Mouse (Mus musculus) Patski (cell line): Measurements from ENCODE around the gene Tmem150a. TPM values are rescaled to one million over a fixed set of nuclear protein-coding genes. Genes with fewer than 3 reads are reported as not detected.

ENCODE experiments used
- ATAC-seq: fragments of 100-300 bp; one replicate; pipeline ENCODE4 v1.8.0; 2021
- CTCF ChIA-PET: fragments of 350-600 bp; sonication (Branson Sonifier 250); formaldehyde crosslinking; loops from one replicate; lab custom pipeline; 2022; ENCODE audit warnings: inconsistent platforms; lab: Charles Lee
- POLR2A ChIA-PET: fragments of 350-600 bp; sonication (Branson Sonifier 250); formaldehyde crosslinking; loops from one replicate; lab custom pipeline; 2022; ENCODE audit warnings: antibody characterized with exemption, inconsistent platforms; lab: Charles Lee
- DNase-seq: peaks from one replicate; pipeline ENCODE4 v3.0.0-alpha.2; 2011; ENCODE audit warnings: low read depth, low spot score
- H3K27me3 ChIP-seq: fragments of 371-371 bp; one replicate; pipeline ENCODE4 v1.5.1; 2021
- CTCF ChIP-seq: fragments of 100-300 bp; IDR thresholded peaks from one replicate; pipeline ENCODE4 v1.5.1; 2021
- in situ Hi-C: fragments of 300-500 bp; cut with MboI; formaldehyde crosslinking; loops from 3 replicates; pipeline ENCODE4 v1.11.1; 2018; ENCODE audit warnings: low pct_unique_long_range_greater_than_20kb, mixed read lengths
- polyA plus RNA-seq: library from polyadenylated mRNA; unstranded; gene quantifications from one replicate; pipeline ENCODE4 v1.2.3, GENCODE M21; 2021

Gene Tmem150a
- polyA plus RNA-seq: 39.8 TPM

DNA sequence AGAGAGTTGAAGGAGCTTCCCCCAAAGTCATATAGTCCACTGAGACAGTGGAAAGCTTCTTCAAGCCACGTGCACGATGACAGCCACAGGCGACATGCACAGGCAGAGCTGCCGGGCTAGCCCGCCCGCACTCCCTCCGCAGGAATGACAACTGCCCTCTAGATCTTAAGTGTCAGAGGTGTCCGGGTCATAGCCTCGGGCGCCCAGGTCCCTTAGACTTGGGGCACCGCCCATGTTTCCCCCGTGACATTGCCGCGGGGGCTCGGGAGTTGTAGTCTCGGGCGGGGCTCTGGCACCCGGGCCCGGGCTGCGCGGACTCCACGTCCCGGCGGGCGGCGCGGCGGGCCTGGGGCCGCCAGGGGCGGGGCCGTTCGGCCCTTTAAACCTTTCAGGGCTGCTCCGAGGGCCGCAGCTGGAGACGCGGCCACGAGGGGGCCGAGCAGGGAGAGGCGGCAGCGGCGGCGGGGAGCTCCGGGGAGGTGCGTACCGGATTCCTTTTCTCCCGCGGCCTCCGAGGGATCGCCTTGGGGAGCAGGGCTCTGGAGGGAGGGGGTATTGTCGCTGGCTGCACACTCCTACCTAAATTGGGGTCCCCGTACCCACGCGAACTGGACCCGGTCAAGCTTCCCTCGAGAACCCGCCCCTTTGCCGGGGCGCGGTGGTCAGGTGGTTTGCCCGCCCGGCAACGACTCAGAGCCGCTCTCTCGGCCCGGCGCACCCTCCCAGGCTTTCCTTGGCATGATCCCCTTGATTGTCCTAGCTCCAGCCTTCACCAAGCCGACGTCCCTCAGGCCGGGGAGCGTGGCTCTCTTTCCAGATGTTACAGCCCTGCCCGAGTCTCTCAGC, at the start of gene Tmem150a:
Tmem150a (plus strand) TSS at position 382 of the 846 bp plus-strand sequence.
- in situ Hi-C loops: no loop called here
- no peak for DNase-seq
- H3K27me3 ChIP-seq: no peaks in the 10 kb centered on the region
- no peak for TF ChIP-seq CTCF
- CTCF ChIA-PET: interaction anchor here (0.9 to 3.5 kb wide), 5 partner anchors 9 to 71 kb away, joined by 3 to 10 read pairs (median 7); partner anchors contain the start of gene Vamp8
- POLR2A ChIA-PET: interaction anchor here (0.8 to 3.0 kb wide), 3 partner anchors 9 to 21 kb away, joined by 3 to 8 read pairs (median 7); partner anchors contain the start of genes 0610030E20Rik and Usp39
- ATAC-seq: peak; percentile 93

DNA sequence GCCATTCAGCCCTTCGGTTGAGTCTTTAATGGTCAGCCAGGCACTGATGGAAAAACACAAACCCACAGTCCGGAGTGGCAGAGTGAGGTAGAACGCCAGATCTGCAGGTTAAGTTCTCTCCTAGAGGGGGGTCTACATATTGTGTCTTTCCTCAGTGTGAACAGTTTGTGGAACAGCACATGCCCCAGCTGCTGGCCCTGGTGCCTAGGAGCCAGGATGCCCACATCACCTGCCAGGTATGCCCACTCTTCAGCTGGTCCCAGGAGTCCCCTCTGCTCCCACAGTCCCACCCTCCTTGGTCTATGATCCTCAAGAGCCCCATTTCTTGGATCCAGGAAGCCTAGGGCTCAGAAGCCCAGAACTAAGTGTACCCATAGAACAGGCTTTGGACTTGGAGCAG, 43.0 kb upstream of the Tmem150a start:
- ATAC-seq: no peak
- POLR2A ChIA-PET: no interaction called here
- CTCF ChIA-PET: interaction anchor here (0.9 kb wide), 1 partner anchor 18 kb away, joined by 3 read pairs; no protein-coding TSS in a partner anchor
- no peaks in the 10 kb centered on the region for H3K27me3 ChIP-seq
- TF ChIP-seq CTCF: no peak
- no peak for DNase-seq
- in situ Hi-C loops: no loop called here

DNA sequence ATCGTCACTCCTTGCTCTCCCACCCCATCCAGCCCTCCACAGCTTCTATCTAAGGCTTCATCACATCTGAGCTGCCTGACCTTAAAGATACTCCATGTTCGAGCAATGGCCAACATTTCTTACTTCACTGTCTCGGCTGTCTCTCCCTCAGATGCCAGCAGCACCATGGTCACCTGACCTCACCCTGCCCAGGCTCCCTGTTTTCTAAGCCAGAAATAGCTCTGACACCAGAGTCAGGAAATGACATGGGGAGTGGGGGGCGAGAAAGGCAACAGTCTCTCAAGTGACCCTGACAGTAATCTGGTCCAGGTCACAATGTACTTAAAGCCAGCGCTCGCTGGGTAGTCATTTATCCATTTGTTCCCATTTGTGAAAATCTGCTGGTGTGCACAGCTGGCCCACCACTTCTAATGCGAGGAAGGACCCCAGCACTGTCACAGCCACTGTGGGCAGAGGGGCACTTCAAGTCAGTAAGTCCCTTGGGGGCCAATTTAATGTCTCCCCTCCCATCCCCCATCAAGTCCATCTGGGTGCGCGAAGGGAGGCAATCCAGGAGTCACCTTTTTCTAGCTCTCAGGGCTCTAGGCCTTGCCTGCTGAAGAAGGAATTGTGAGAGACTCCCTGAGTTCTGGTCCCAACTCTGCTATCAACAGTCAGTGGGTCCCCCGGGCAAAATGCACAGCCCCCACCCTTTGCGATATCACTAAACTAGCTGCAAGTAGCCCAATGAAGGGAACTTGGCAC, 42.0 kb upstream of the Tmem150a start:
- CTCF ChIA-PET: no interaction called here
- in situ Hi-C loops: no loop called here
- ATAC-seq (no peak), DNase-seq (no peak)
- H3K27me3 ChIP-seq: no peaks in the 10 kb centered on the region
- POLR2A ChIA-PET: no interaction called here
- no peak for TF ChIP-seq CTCF

DNA sequence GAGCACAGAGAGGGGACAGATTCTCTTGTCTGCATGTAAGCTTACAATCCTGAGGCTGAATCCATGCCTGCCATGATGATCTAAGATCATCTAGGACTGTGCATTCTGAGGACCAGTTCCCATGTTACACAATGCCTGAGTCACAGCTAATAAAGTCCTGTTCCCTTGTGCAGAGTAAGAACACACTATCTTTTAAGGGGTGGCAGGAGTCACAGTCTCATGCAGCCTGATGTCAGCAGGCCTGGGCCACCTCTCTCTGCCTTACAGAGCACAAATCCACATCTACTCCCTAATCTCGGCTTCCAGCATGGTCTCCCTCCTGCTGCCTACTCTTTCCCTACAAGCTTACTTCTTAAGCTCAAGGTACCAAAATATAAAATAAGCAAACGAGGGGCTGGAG, 39.9 kb upstream of the Tmem150a start:
- in situ Hi-C loops: no loop called here
- DNase-seq (no peak), ATAC-seq (peak; percentile 8)
- POLR2A ChIA-PET: interaction anchor here (1.1 kb wide), 1 partner anchor 22 kb away, joined by 3 read pairs; no protein-coding TSS in a partner anchor
- no peak for TF ChIP-seq CTCF
- CTCF ChIA-PET: interaction anchor here (1.0 to 2.9 kb wide), 5 partner anchors 10 to 99 kb away, joined by 3 to 11 read pairs (median 5); partner anchors contain the start of gene Ggcx
- no peaks in the 10 kb centered on the region for H3K27me3 ChIP-seq

DNA sequence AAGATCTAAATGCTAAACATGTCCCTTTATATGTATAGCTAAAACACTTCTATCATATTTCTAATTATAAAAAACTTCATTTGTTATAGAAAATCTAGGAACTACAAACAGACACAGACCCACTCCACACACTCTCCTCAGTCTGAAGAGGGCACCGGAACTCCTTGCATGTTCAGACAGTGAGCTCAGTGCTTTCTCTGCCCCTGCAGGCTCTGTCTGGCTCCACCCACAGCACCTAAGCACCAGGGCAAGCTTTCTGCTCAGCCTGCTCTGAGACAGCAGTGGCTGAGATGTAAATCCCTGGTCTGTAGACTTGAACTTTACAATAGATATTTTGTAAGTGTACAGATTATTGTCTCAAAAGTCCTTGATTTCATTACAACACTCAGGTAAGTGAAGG, 39.2 kb upstream of the Tmem150a start:
- ATAC-seq (peak; percentile 46), DNase-seq (no peak)
- CTCF ChIA-PET: interaction anchor here (1.0 to 2.9 kb wide), 5 partner anchors 9 to 98 kb away, joined by 3 to 11 read pairs (median 5); partner anchors contain the start of gene Ggcx
- H3K27me3 ChIP-seq: no peaks in the 10 kb centered on the region
- in situ Hi-C loops: no loop called here
- TF ChIP-seq CTCF: no peak
- POLR2A ChIA-PET: interaction anchor here (0.6 kb wide), 2 partner anchors 131 to 153 kb away, joined by 3 to 5 read pairs; no protein-coding TSS in a partner anchor

DNA sequence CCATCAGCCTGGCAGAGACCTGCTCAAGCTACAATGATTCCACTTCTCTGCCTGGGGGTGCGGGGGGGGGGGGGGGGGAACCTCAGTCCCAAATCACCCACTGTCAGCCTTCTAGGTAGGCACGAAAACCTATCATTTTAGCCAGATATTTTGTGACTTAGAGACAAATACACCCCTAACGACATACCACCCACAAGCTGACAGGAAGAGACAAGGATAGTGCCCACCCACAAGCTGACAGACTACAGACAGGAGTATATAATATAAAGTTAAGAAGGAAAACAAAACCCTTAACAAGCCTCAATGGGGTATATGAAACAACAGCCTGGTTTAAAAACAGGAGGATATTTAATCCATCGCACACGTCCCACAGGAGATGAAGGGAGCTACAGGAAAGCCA, 36.8 kb upstream of the Tmem150a start:
- no peaks in the 10 kb centered on the region for H3K27me3 ChIP-seq
- ATAC-seq (no peak), DNase-seq (no peak)
- POLR2A ChIA-PET: interaction anchor here (0.6 to 1.1 kb wide), 3 partner anchors 34 to 227 kb away, joined by 3 to 4 read pairs (median 3); no protein-coding TSS in a partner anchor
- CTCF ChIA-PET: interaction anchor here (1.0 to 1.7 kb wide), 5 partner anchors 10 to 37 kb away, joined by 3 to 7 read pairs (median 3); no protein-coding TSS in a partner anchor
- TF ChIP-seq CTCF: no peak
- in situ Hi-C loops: no loop called here

DNA sequence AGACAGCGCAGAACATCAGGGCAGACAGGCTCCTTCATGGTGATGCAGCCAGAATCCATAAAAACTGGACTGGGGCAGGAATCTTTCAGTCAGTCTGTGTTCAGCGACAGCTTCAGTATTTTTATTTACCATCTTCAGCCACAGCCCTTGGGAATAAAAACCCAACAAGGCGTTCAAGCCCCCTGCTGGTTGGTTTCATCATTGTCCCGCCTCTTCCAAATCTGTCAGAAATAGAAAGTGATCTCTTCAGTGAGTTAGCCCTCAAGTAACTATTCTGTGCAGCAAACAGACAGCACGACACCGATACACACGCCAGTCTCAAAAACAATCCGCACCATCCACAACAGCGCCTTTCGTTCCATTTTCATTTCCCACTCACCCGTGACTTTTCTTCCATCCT, 36.2 kb upstream of the Tmem150a start:
- no peak for DNase-seq
- no peak for ATAC-seq
- ChIA-PET CTCF (interaction anchor here (1.0 to 1.7 kb wide), 4 partner anchors 11 to 38 kb away, joined by 3 to 7 read pairs (median 4); no protein-coding TSS in a partner anchor), POLR2A (interaction anchor here (0.8 kb wide), 1 partner anchor 175 kb away, joined by 4 read pairs; no protein-coding TSS in a partner anchor)
- in situ Hi-C loops: no loop called here
- peak; percentile 71 for TF ChIP-seq CTCF
- H3K27me3 ChIP-seq: no peaks in the 10 kb centered on the region

DNA sequence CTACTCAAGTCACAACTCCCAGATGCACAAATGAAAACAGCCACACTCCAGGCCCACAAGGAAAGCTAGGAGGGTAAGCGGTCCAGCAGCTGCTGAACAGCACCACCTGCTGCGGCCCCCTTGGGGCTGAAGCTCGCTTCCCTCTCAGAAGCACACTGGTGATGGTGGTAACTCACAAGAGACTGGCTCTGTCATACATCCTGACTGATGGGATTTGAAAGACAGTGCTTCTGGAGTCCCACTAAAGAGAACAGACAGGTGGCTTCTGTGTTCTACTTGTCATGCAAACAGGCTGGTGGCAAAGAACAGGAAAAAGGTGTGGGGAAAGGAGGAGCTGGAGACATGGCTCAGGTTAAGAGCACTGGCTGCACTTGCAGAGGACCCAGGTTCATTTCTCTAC, 32.3 kb upstream of the Tmem150a start:
- DNase-seq: no peak
- ATAC-seq: no peak
- H3K27me3 ChIP-seq: no peaks in the 10 kb centered on the region
- in situ Hi-C loops: loop anchor here (5.0 kb wide), 1 partner anchor 41 kb away; no protein-coding TSS in a partner anchor
- no peak for TF ChIP-seq CTCF
- ChIA-PET POLR2A (no interaction called here), CTCF (interaction anchor here (0.8 to 3.5 kb wide), 2 partner anchors 10 to 85 kb away, joined by 3 to 10 read pairs; no protein-coding TSS in a partner anchor)

DNA sequence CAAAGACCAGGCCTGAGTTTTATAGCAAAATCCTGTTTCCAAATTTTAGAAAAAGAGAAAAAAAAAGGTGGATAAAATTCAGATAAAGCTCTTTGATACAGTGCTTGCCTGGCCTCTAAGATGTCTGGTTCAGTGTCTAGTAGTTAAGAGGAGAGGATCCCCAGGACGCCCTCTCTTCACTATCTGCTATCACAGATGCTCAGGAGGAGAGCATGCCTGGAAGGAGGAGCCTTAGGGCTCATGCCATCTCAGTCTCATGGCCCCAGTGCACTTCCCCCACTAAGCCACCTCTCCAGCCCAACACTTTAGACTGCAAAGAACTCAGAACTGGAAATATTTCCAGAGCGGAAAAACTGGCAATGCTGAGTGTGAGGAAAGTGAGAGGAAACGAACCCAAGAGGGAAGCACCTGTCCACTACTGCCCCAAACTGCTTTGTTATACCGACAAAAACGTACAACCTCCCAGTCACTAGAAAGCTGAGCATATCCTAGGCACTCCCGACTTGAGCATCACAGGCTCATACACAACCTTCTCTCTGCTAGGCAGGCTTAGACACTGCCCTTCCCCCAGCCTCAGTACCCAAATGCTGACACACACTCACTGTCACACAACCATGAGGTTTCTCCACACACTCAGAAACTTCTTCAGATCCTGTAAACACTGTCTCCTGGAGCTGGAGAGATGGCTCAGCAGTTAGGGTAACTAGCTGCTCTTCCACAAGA, 31.3 kb upstream of the Tmem150a start:
- ChIA-PET CTCF (interaction anchor here (0.8 to 2.3 kb wide), 2 partner anchors 8 to 84 kb away, joined by 3 to 11 read pairs; no protein-coding TSS in a partner anchor), POLR2A (interaction anchor here (0.6 to 1.0 kb wide), 2 partner anchors 21 to 46 kb away, joined by 3 to 4 read pairs; no protein-coding TSS in a partner anchor)
- DNase-seq: no peak
- no peak for ATAC-seq
- TF ChIP-seq CTCF: no peak
- in situ Hi-C loops: loop anchor here (5.0 kb wide), 1 partner anchor 42 kb away; no protein-coding TSS in a partner anchor
- H3K27me3 ChIP-seq: no peaks in the 10 kb centered on the region
